Mouse (Mus musculus): ENCODE results near the gene Cd47.

Gene Cd47

DNA sequence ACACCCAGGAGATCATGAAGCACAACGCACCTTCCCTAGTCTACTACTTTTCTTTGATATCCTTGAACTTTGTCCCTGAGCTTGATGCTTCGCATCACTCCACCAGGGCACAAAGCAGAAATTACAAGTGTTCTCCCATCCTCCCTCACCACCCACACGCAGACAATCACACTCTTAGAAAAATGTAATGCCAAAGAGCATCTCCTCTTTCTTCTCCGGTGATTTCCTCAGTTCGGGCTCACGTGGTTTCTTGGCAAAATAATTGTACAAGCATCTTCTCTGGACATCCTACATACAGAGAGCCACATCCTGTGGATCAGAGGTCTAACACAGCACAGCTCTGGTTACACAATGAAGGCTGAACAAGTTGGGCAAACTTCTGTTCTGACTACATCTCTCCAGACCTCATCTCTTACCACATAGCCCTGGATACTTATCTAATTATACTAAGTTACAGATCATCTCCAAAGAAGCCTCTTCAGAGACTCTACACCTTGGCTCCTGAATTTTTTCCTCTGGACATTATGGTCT, 36.4 kb downstream of the Cd47 start:
- DNase-seq = peak; percentile 66

DNA sequence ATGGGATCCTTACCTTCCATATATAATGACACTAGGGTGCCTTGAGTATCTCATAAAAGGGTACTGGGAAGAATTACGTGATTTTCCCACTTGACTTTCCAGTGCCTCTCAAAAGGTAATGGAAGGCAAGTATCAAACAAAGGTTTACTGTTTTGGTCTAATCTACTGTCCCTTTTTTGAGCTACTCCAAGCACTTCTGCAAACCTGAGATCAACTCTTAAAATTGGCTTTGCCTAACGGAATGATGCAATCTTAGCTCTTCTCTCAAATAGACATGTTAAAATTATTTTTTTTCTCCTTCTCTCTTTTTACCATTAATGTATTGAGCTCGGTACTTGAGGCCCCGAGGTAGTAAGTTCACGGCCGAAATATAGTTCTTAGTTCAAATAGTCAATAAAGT, 38.6 kb downstream of the Cd47 start:
- no peak for DNase-seq

DNA sequence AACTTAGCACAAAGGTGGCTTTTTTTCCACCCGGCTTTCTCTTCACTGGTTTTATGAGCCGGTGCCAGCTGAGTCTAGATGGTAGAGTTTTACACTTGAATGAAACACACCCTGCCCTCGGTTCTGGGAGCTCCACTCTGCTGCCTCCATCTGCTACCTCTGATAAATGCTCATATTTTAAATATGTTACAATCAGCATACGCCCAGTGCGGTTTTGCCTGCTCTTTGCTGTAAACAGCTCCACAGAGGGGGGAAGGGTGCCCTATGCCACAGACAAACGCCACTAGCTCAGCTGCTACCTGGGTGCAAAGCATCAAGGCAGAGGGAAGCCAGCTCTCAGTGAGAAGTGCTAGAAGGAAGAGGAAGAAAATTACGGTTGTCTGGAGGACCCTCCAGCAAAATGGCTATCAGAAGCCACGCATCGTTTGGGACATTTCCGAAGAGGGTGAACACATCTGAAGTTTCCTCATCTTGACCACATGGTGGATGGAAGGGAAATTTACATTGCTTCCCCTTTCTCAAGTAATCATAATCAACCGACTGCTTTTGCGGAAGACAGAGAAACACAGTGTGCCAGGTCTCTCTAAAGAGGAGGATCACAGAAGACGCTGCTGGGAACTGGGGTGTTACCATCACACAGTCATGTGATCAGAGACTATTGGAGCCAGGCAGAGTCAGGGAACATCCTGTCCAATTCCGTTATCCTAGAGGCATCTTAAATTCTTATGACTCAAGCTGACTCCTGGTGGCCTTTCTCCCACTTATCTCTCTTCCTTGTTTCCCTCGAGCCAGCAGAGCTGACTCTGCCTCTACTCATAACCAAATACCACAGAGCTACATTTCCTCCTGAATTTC, 39.6 kb downstream of the Cd47 start:
- peak; percentile 86 for DNase-seq

DNA sequence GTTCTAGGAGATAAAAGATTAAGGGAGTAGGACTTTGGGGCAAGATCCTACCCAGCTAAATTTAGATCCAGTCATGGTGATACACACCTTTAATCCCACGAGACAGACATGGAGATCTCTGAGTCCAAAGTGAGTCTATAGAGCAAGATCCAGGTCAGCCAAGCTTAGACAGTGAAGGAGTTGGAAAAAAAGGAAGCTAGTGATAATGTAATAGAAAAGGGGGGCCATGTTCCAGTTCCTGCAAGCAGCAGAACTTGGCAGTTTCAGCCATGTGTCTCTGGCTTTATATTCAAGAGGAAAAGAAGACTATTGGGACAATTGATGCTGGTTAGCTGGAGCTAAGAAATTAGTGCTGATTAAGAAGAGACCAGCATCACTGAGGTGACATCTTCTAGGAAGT, 43.4 kb downstream of the Cd47 start:
- DNase-seq = no peak

DNA sequence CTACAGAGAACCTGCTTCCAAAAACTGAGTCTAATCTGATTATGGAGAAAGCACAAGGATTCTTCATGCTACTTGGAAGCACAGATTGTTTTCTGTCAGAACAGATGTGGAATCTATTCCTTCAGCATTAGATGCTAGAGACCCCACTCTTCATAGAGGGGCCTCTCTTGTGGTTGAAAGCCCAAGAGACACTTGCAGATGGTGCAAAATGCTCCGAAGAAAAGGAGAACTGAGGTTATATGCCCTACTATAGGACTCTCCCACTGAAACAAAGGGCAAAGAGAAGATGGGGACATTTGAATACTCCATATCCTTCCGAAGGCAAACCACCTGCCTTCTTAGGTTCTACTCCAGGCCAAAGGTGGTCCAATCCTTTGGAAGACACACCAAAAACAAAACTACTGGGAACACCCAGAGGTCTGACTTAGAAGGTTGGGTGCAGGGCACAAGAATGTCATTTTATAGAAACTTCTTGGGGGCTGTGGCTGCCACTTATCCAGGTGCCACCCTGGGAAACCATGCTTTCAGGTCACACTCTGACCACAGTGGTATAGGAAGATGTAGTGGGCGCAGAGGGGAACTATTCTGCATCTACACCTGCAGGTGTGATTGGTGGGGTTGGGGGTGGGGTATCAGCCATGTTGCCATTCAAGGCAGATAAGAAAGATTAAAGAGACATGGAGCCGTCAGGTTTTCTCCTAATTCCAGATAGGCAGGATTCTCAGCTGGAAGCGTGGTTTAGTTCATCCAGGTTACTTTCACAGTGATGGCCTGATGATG, 47.1 kb downstream of the Cd47 start:
- DNase-seq = no peak

DNA sequence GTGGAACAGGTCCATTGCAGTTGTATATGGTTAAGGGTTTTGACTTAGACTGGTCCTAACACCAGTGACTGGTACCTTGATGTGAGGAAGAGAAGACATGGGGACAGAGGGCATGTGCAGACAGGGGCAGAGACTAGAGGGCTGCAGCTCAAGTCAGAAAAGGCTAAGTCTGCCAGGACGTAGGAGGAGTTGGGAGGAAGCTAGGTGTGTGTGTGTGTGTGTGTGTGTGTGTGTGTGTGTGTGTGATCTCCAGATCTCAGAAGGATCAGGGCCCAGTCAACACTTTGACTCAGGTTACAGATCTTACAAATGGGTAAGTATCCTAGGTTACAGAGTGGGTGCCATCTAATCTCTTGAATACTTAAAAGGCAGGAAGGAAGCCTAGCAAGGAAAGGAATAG, 48.3 kb downstream of the Cd47 start:
- DNase-seq = no peak

DNA sequence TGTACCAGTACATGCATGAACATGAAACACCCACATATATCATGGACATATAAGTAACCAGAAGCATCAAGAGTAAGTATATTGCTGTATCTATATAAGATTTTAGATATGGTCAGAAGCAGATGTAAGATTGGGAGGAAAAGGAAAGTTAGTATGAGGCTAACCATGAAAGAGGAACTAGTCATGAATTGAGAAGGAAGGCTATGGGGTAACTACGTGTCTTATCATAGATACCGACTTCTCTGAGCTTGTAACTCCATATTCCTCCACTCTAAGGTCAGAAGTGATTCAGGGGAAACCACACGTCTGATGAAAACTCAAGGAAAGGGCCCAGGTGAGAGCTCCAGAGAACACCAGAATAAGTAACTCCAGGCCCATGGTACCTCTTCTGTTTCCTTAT, 52.6 kb downstream of the Cd47 start:
- no peak for DNase-seq

DNA sequence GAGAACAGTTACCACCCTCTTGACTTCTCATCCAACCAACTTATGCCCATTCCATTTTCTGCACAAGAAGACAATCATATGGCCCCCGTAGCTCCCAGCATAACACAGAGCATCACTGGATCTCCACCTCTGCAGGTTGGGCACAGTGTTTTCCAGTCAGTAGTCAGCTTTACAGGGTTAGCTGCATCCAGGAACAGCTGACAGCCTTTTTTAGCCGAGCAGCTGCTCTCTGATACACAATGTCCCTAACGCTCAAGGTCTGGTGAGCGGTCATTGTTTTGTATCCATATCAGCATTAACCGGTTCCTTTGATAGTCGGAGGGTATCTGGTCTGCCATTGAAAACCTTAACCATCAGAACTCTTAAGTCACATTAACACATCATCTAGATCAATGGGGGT, 53.3 kb downstream of the Cd47 start:
- no peak for DNase-seq

DNA sequence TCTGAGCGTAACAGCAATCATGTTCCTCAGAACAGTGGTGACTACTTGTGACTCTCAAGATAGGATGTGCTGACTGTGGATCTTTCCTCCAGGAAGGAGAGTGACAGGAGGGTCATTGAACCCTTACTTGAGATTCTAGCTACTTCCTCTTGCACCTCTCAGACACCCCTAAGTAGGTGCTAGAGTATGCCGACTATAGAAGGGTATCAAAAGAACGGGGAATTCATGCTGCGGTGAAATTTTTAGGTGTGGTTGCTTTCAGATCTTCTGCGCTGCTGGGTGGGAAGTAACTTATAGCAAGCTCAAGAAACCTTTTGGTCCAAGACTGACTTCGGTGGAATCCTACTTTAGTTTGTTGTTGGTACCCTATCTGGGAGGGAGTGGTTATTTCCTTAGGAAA, 53.9 kb downstream of the Cd47 start:
- peak; percentile 52 for DNase-seq

DNA sequence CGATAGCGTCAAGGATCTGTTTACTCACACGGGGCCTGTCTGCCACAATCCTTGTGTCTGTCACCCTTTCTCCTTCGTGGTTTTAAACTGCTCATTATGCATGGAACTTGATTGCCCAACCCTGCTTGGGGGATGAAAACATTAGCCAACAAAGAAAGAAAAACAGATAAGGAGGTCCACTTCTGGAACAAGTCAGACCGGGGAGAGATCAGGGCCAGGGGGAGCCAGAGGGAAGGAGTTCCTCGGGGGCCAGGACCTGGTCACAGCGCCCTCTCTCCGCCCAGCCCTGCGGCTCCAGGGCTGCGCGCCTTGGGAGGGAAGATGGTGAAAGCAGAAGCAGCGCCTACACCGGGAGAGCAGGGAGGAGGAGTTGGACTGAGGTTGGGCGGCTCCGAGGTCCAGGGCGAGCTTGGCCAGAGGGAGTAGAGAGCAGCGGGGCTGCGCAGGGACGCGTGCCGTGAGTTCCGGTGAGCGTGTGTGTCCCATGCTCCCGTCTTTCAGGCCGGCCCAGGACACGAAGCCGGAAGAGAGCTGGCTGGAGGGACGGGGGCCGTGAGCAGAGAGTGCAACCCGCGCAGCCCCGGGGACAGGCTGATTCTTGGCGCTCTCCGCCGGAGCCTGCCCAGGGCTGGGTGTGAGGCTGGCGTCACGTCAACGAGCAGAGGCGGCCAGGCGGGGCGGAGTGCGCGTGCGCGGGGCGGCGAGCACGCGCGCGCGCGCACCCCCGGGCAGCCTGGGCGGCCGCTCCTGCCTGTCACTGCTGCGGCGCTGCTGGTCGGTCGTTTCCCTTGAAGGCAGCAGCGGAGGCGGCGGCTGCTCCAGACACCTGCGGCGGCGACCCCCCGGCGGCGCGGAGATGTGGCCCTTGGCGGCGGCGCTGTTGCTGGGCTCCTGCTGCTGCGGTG, 54.9 kb downstream of the Cd47 start:
- peak; percentile 95 for DNase-seq

DNA sequence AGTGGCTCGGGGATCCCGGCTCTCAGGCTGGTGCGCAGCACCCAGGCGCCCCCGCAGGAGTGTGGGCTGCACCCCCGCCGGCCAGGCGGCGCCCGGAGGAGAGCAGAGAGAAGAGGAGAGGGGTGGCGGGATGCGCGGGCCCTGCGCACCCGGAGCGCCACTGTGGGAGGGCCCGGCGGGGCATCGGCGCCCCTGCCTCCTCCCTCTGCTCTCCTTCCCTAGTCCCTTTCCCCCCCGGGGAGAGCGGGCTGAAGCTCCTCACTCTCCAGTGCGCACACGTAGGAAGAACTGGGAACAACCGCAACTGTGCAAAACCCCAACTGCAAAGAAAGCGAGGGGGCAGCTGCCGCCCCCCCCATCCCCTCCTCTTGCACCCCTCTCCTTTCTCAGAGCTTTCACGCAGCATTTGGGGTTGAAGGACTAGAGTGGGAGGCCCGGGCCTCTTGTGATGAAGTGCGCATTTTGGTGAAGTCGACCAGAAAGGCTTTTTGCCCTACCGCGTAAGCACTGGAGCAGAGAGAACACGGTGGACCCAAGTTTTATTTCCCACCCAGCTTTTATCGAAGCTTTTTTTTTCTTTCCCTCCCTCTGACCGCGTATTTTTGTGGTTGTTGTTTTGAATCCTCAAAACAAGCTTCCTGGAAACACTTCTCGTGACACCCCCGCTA, 55.6 kb downstream of the Cd47 start:
- peak; percentile 49 for DNase-seq

DNA sequence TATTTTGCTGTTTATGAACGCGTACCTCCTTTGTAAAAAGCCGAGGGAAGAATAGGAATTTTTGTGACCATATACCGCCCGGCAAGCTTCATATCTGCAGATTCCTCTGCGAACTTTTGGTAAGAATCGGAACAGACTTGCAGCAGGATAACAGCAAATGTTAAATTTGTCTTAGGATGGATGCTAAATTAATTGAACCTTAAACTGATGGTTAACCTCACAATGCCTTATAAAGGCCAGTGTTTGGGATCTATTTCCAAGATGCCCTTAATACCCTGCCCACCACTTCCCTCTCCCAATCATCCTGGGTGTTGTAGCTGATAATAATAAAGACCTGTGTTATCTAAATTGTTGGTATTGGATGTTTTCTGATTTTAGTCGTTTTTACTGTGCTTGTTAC, 56.3 kb downstream of the Cd47 start:
- DNase-seq = no peak

DNA sequence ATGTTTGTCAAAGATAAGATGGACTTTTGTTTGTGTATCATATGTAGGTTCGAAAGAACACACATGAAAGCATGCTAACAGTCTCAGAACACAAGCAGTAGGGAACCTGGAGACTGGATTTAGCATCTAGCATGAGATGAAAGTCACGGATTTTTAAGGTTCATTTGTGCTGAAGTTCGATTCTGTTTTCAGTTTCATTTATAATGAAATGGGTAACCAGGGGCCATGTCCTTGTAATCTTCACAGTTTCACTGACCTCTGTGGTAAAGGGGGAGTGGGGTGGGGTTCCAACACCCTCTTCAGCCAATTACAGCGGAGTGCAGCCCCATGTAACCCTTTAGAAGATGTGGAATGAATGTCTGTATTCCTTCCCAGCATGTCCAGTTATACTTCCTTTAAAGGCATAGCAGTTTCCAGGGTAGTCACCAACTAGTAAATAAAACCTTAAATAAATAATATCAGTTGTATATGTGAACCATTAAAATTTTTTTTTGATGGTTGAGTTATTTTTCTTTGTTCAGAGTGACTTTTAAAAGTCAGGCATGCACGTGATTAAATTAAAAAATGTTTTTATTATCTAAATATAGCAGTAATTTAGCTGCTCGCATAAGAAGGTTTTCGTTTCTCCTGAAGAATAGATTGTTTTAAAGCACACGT, 57.3 kb downstream of the Cd47 start:
- peak; percentile 56 for DNase-seq

DNA sequence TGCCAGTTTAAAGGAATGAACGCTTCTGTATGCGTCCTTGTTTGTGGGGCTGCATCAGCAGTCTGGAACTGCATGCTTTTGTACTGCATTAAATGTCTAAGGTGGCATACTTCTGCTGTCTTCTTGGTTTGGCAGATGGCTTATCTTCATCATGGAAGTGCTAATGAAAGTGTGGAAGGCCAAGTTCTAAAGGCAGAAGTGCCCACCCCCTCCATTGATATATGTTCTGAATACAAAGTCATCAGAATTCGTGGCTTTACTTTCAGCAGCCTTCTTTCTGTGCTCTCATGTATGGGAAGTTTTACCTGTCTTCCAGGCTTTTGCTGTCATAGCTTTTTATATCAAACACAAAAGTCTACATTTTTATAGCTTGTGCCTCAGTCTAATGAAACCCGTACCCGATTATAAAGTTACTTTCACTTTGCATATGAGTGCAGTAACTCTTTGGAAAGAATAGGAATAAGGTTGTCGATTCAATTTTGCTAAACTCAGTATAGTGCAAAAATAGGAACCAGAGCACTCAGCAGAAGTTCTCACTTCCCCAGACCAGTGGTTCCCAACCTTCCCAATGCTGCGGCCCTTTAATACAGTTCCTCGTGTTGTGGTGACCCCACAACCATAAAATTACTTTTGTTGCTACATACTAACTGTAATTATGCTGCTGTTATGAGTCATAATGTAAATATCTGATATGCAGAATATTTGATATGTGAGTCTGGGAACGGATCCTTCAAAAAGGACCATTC, 58.0 kb downstream of the Cd47 start:
- DNase-seq = peak; percentile 43

DNA sequence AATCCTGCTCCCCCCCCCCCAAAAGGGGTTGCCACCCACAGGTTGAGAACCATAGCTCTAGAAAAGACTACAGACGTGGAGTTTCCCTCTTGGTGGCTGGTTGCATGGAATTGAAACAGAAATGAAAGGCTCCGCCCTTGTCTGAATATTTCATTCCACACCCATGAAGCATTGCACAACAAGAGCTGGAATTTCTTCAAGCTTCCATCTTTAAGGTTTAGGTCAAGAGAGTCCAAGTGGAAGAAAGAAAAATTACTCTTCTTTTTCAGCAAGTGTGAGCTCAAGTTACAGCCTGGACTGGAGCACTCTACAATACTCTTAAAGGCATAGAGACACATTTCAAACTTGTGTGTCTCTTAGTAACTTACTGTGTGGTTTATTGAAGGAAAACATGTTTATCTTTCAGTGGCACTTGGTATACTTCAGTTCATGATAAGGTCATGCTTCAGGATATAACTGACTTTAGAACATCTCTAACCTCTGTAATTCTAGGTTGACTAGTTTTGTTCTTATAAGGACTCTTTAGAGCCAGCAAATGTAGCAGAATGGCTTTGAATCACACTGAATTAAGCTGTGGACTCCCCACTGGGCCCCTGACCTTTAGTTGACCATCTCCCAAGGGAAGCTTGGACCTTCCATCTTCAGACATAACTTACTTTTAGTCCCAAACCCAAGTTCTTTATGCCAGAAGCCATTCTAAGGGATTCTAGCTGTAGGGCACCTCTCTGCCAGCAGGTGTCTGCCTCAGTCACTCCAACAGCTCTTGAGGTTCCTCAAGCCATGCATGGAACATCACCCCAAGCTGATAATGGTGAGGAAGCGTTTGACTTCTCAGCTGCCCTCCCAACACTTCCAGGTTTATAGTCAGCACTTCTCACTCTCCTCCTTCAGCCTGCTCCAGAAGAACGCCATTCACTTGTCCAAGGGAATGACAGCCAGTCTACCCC, 58.8 kb downstream of the Cd47 start:
- peak; percentile 91 for DNase-seq

DNA sequence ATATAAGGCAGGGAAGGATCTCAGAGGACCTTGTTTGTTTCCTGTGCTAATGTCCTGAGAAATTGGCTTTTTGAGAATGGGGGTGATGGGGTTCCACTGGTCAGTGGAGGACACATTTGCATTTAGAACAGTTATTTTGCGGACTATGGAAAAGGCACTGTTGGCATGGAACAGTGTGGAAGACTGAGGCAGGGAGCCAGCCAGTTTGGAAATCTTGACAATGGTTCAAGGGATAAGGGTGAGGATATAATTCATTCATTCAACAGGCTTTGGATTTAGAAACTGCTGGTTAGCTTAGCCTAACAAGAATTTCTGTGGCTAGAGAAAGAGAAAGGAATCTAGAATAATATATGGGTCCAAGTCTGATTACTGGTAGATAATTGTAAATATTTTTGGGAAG, 61.7 kb downstream of the Cd47 start:
- no peak for DNase-seq

DNA sequence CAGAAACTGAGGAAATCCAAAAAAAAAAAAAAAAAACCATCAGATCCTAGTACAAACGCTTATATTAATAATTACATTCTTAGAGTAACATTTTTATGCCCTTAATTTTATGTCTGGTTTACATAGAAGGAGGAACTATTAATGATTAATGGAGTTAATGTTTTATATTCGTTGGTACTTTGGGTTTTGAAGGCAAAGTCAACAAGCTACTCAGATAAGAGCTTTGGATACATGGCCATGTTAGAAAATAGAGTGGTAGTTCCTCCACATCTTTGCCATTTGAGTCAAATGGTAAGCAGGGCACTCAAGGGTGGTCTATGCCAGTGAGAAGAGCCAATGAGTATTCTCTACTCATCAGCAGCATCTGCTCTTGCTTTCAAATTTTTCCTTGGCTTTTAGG, 66.3 kb downstream of the Cd47 start:
- no peak for DNase-seq

DNA sequence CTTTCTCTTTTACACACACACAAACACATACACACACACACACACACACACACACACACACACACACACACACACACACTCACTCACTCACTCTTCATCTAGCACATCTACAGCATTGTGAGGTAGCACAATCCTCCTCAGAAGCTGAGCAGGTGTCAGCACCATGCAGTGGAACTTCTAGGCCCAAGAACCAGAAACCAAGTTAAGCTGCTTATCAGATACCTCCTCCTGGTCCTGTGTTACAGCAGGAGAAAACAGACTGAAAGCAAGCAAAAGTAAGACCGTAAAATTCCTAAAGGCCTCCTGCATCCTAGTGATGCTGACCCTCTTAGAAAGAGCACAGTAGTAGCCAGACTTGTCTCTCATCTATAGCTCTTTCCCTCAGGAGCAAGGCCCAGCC, 67.9 kb downstream of the Cd47 start:
- no peak for DNase-seq

DNA sequence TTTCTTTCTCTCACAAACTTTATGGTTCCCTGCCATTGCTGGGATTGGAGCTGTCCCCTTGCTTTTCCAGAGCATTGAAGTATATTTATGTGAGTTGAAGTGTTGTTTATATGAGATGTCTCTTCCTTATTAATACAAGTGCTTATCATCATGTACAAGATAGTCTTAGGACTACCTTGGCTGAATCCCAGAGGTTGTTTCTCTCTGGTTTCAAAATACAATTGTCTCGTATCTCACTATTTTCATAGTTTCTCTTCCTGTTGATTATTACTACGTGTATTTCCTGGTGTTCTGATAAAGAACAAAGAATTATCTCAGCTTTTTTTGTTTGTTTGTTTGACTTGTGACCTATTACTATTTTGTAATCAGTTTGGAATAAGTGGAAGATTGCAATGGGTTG, 73.6 kb downstream of the Cd47 start:
- DNase-seq = peak; percentile 64

DNA sequence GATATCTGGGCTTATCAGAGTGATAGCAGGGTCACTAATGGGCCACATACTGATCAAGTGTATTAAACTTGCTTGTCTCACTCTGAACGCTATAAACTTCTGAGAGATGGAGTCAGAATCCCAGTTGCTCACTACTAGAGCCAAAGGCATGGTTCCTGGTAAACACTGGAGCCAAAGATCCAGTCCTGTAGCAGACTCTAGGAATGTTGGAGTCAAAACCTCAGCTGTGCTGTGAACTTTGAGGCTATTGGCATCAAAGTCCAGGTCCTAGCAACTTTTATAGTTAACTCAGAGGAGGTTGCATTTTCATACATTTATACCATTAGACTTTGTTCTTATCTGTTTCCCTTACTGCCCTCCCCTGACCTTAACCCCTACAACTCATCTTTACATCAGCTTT, 74.2 kb downstream of the Cd47 start:
- no peak for DNase-seq

Measured in lung, postnatal 36 days (tissue).